Mouse (Mus musculus): ENCODE data around the gene Dtnb. TPM values are rescaled to one million over a fixed set of nuclear protein-coding genes. Genes with fewer than 3 reads are reported as not detected.

The Dtnb gene
- polyA plus RNA-seq, 1 experiment from 2014 or later, result 47.2 TPM

- ATAC-seq (replicated peaks; ENCODE audit: low FRiP score), result no peak
- Histone ChIP-seq H3K9me3 (replicated peaks) (no peaks in the 10 kb centered on the region), H3K27me3 (no peaks in the 10 kb centered on the region), H3K9ac (no peak overlapping the region), H3K4me2 (no peak overlapping the region), H3K27ac (no peak overlapping the region), H3K4me3 (replicated peaks) (no peak overlapping the region), H3K4me1 (peaks cover 13% of the 10 kb centered on the region), H3K36me3 (no peaks in the 10 kb centered on the region)
- WGBS, result 95% methylated on average over 4 of the region's 4 CpGs
Measured at GRCm38 (mm10) chr12:3574670-3575069, 2.5 kb downstream of the Dtnb start.

GRCm38 (mm10) chr12:3579958-3580530 is 7.9 kb downstream of the Dtnb start:
- WGBS, result 71% methylated on average over 2 of the region's 2 CpGs
- Histone ChIP-seq H3K4me1 (0 out of 2 replicates have a peak, but pooled peaks cover 7% of the 10 kb centered on the region), H3K9ac (no peak overlapping the region), H3K4me3 (replicated peaks) (no peak overlapping the region), H3K27ac (no peak overlapping the region), H3K36me3 (0 out of 2 replicates have a peak, but pooled peaks cover 4% of the 10 kb centered on the region), H3K27me3 (no peaks in the 10 kb centered on the region), H3K4me2 (no peak overlapping the region), H3K9me3 (replicated peaks) (no peaks in the 10 kb centered on the region)
- ATAC-seq (replicated peaks; ENCODE audit: low FRiP score), result no peak

DNA sequence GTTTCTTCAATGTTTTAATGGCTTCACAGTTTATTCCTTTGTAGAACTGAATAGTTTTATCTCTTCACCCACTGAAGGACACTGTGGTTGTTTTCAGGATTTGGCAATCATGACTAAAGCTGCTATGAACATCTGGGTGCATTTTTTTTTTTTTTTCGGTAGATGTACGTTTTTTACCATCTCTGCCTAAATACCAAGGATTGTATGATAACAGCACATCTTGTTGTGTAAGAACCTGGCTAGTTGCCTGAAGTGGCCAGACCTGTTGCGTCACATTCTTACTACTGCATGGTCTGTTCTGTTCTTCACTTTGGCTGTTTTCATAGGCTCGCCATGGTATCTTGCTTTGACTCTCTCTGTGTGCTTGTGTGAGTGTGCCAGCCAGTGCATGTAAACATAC is 10.4 kb downstream of the Dtnb start:
- 0 out of 2 replicates have a peak, but pooled peaks cover 4% of the 10 kb centered on the region for H3K36me3 ChIP-seq

DNA sequence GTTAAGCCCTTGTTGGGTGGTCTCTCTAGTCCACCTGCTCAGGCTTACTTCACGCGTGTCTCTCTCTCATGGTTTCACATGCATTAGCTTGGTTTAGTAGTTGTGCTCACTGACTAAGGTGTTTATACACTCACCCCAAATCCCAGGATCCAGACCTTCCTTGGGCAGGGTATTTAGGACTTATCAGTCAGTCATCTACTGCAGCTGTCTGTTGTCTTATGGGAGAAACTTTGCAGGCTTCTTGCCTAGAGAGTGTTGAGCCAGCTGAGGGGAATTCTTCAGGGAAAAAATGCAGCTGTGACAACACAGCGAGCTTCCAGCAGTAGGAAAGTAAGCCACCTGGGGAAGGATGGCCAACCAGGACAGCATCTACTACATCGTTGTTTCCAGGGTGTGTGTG is 13.3 kb downstream of the Dtnb start:
- Histone ChIP-seq H3K4me3 (replicated peaks) (no peak overlapping the region), H3K4me2 (no peak overlapping the region), H3K27me3 (no peaks in the 10 kb centered on the region), H3K36me3 (peaks cover 12% of the 10 kb centered on the region), H3K4me1 (no peaks in the 10 kb centered on the region), H3K9ac (no peak overlapping the region), H3K9me3 (replicated peaks) (no peaks in the 10 kb centered on the region), H3K27ac (no peak overlapping the region)
- no peak for ATAC-seq (replicated peaks; ENCODE audit: low FRiP score)
- 73% methylated on average over 4 of the region's 4 CpGs for WGBS

More for the DNA sequence above, 10.4 kb downstream of the Dtnb start:
- no peak overlapping the region for H3K4me3 ChIP-seq (replicated peaks)
- ATAC-seq (replicated peaks; ENCODE audit: low FRiP score), result no peak
- H3K4me2 ChIP-seq, result no peak overlapping the region
- H3K4me1 ChIP-seq, result 0 out of 2 replicates have a peak, but pooled peaks cover 3% of the 10 kb centered on the region
- WGBS, result 87% methylated on average over 4 of the region's 4 CpGs
- no peaks in the 10 kb centered on the region for H3K27me3 ChIP-seq
- no peak overlapping the region for H3K9ac ChIP-seq
- H3K9me3 ChIP-seq (replicated peaks), result no peaks in the 10 kb centered on the region
- H3K27ac ChIP-seq, result no peak overlapping the region

- Histone ChIP-seq H3K27ac (no peak overlapping the region), H3K9me3 (replicated peaks) (no peaks in the 10 kb centered on the region), H3K4me1 (no peaks in the 10 kb centered on the region), H3K36me3 (peaks cover 13% of the 10 kb centered on the region), H3K4me2 (no peak overlapping the region), H3K9ac (no peak overlapping the region), H3K27me3 (no peaks in the 10 kb centered on the region), H3K4me3 (replicated peaks) (no peak overlapping the region)
- no peak for ATAC-seq (replicated peaks; ENCODE audit: low FRiP score)
- 84% methylated on average over 1 of the region's 1 CpGs for WGBS
Measured at GRCm38 (mm10) chr12:3587010-3587409, 14.8 kb downstream of the Dtnb start.

GRCm38 (mm10) chr12:3590039-3590438 is 17.9 kb downstream of the Dtnb start:
- Histone ChIP-seq H3K9ac (no peak overlapping the region), H3K27me3 (no peaks in the 10 kb centered on the region), H3K27ac (no peak overlapping the region), H3K4me2 (no peak overlapping the region), H3K9me3 (replicated peaks) (no peaks in the 10 kb centered on the region), H3K4me3 (replicated peaks) (no peak overlapping the region), H3K4me1 (no peaks in the 10 kb centered on the region), H3K36me3 (peaks cover 33% of the 10 kb centered on the region)
- ATAC-seq (replicated peaks; ENCODE audit: low FRiP score), result no peak
- WGBS, result 97% methylated on average over 9 of the region's 9 CpGs

- peaks cover 35% of the 10 kb centered on the region for H3K36me3 ChIP-seq
- no peak overlapping the region for H3K9ac ChIP-seq
- 81% methylated on average over 10 of the region's 10 CpGs for WGBS
- no peak overlapping the region for H3K27ac ChIP-seq
- H3K4me2 ChIP-seq, result no peak overlapping the region
- H3K4me3 ChIP-seq (replicated peaks), result no peak overlapping the region
- ATAC-seq (replicated peaks; ENCODE audit: low FRiP score), result no peak
- H3K4me1 ChIP-seq, result no peaks in the 10 kb centered on the region
- no peaks in the 10 kb centered on the region for H3K27me3 ChIP-seq
- H3K9me3 ChIP-seq (replicated peaks), result no peaks in the 10 kb centered on the region
Measured at GRCm38 (mm10) chr12:3591595-3591994, 19.4 kb downstream of the Dtnb start.

GRCm38 (mm10) chr12:3602786-3603185 is 30.6 kb downstream of the Dtnb start:
- Histone ChIP-seq H3K27ac (no peak overlapping the region), H3K4me2 (no peak overlapping the region), H3K9me3 (replicated peaks) (no peaks in the 10 kb centered on the region), H3K36me3 (peaks cover 21% of the 10 kb centered on the region), H3K4me1 (no peaks in the 10 kb centered on the region), H3K27me3 (no peaks in the 10 kb centered on the region), H3K9ac (no peak overlapping the region), H3K4me3 (replicated peaks) (no peak overlapping the region)
- no peak for ATAC-seq (replicated peaks; ENCODE audit: low FRiP score)
- whole genome bisulfite sequencing, result 89% methylated on average over 4 of the region's 4 CpGs

- ATAC-seq (replicated peaks; ENCODE audit: low FRiP score), result no peak
Measured at GRCm38 (mm10) chr12:3606202-3606601, 34.0 kb downstream of the Dtnb start.

GRCm38 (mm10) chr12:3609747-3610146 is 37.6 kb downstream of the Dtnb start:
- Histone ChIP-seq H3K4me3 (replicated peaks) (no peak overlapping the region), H3K9ac (no peak overlapping the region), H3K27ac (no peak overlapping the region), H3K36me3 (peaks cover 4% of the 10 kb centered on the region; the same call in 1 of the 2 replicates), H3K4me1 (0 out of 2 replicates have a peak, but pooled peaks cover 3% of the 10 kb centered on the region), H3K9me3 (replicated peaks) (no peaks in the 10 kb centered on the region), H3K4me2 (no peak overlapping the region), H3K27me3 (no peaks in the 10 kb centered on the region)
- ATAC-seq (replicated peaks; ENCODE audit: low FRiP score), result no peak

More at GRCm38 (mm10) chr12:3606202-3606601, 34.0 kb downstream of the Dtnb start:
- Histone ChIP-seq H3K4me1 (no peaks in the 10 kb centered on the region), H3K27me3 (no peaks in the 10 kb centered on the region), H3K9ac (no peak overlapping the region), H3K9me3 (replicated peaks) (no peaks in the 10 kb centered on the region), H3K27ac (no peak overlapping the region), H3K4me3 (replicated peaks) (no peak overlapping the region), H3K4me2 (no peak overlapping the region), H3K36me3 (peaks cover 6% of the 10 kb centered on the region; the same call in 1 of the 2 replicates)
- WGBS, result 89% methylated on average over 7 of the region's 7 CpGs

- H3K4me1 ChIP-seq, result 0 out of 2 replicates have a peak, but pooled peaks cover 3% of the 10 kb centered on the region
- no peak overlapping the region for H3K4me3 ChIP-seq (replicated peaks)
- peaks cover 8% of the 10 kb centered on the region; the same call in 1 of the 2 replicates for H3K36me3 ChIP-seq
- H3K27me3 ChIP-seq, result no peaks in the 10 kb centered on the region
- H3K27ac ChIP-seq, result peak overlapping the region; percentile 28; the same call in 1 of the 2 replicates
- 36% methylated on average over 7 of the region's 7 CpGs for WGBS
- H3K9ac ChIP-seq, result no peak overlapping the region
- no peaks in the 10 kb centered on the region for H3K9me3 ChIP-seq (replicated peaks)
- ATAC-seq (replicated peaks; ENCODE audit: low FRiP score), result no peak
- no peak overlapping the region for H3K4me2 ChIP-seq
Measured at GRCm38 (mm10) chr12:3611871-3612270, 39.7 kb downstream of the Dtnb start.

- H3K4me2 ChIP-seq, result no peak overlapping the region
- no peak overlapping the region for H3K27ac ChIP-seq
- no peaks in the 10 kb centered on the region for H3K27me3 ChIP-seq
- no peak overlapping the region for H3K4me3 ChIP-seq (replicated peaks)
- WGBS, result 95% methylated on average over 8 of the region's 8 CpGs
- no peak overlapping the region for H3K9ac ChIP-seq
- 0 out of 2 replicates have a peak, but pooled peaks cover 3% of the 10 kb centered on the region for H3K4me1 ChIP-seq
- H3K9me3 ChIP-seq (replicated peaks), result no peaks in the 10 kb centered on the region
- no peak for ATAC-seq (replicated peaks; ENCODE audit: low FRiP score)
- H3K36me3 ChIP-seq, result 0 out of 2 replicates have a peak, but pooled peaks cover 6% of the 10 kb centered on the region
Measured at GRCm38 (mm10) chr12:3615041-3615440, 42.9 kb downstream of the Dtnb start.

Measured in kidney, embryonic 15.5 days (tissue).